Mouse (Mus musculus): Measurements from ENCODE around the gene Mmgt2. TPM values are rescaled to one million over a fixed set of nuclear protein-coding genes. Genes with fewer than 3 reads are reported as not detected.

Gene Mmgt2
- polyA plus RNA-seq, 1 experiment from 2014 or later = 36.8 TPM

- ATAC-seq (ENCODE audit: low FRiP score) = no peak
- 74% methylated on average over 4 of the region's 4 CpGs for WGBS
- H3K27me3 ChIP-seq = no peaks in the 10 kb centered on the region
Observed at GRCm38 (mm10) chr11:62699749-62700148, 51.3 kb downstream of the Mmgt2 start.

GRCm38 (mm10) chr11:62701218-62701617 lies 52.8 kb downstream of the Mmgt2 start:
- WGBS = 74% methylated on average over 1 of the region's 1 CpGs
- no peak overlapping the region for H3K4me2 ChIP-seq
- no peaks in the 10 kb centered on the region for H3K4me1 ChIP-seq
- H3K9ac ChIP-seq = no peak overlapping the region
- no peak overlapping the region for H3K4me3 ChIP-seq (replicated peaks)
- no peaks in the 10 kb centered on the region for H3K27me3 ChIP-seq
- ATAC-seq (ENCODE audit: low FRiP score) = no peak
- H3K9me3 ChIP-seq = no peaks in the 10 kb centered on the region
- no peak overlapping the region for H3K27ac ChIP-seq
- H3K36me3 ChIP-seq (replicated peaks) = no peaks in the 10 kb centered on the region

More at GRCm38 (mm10) chr11:62699749-62700148, 51.3 kb downstream of the Mmgt2 start:
- Histone ChIP-seq H3K9me3 (no peaks in the 10 kb centered on the region), H3K4me2 (no peak overlapping the region), H3K36me3 (replicated peaks) (no peaks in the 10 kb centered on the region), H3K9ac (no peak overlapping the region), H3K4me1 (no peaks in the 10 kb centered on the region), H3K4me3 (replicated peaks) (no peak overlapping the region), H3K27ac (no peak overlapping the region)

GRCm38 (mm10) chr11:62706141-62706540 lies 57.7 kb downstream of the Mmgt2 start:
- Histone ChIP-seq H3K4me3 (replicated peaks) (no peak overlapping the region), H3K9me3 (no peaks in the 10 kb centered on the region), H3K27ac (no peak overlapping the region), H3K27me3 (no peaks in the 10 kb centered on the region), H3K9ac (no peak overlapping the region), H3K36me3 (replicated peaks) (peaks cover 4% of the 10 kb centered on the region), H3K4me2 (no peak overlapping the region), H3K4me1 (no peaks in the 10 kb centered on the region)
- no peak for ATAC-seq (ENCODE audit: low FRiP score)
- 89% methylated on average over 2 of the region's 2 CpGs for WGBS

- Histone ChIP-seq H3K27me3 (no peaks in the 10 kb centered on the region), H3K27ac (no peak overlapping the region), H3K36me3 (replicated peaks) (peaks cover 13% of the 10 kb centered on the region), H3K9ac (no peak overlapping the region), H3K4me3 (replicated peaks) (no peak overlapping the region), H3K4me1 (no peaks in the 10 kb centered on the region), H3K4me2 (no peak overlapping the region), H3K9me3 (no peaks in the 10 kb centered on the region)
- 82% methylated on average over 7 of the region's 7 CpGs for WGBS
- no peak for ATAC-seq (ENCODE audit: low FRiP score)
Observed at GRCm38 (mm10) chr11:62708252-62708651, 59.8 kb downstream of the Mmgt2 start.

- no peak overlapping the region for H3K9ac ChIP-seq
- no peaks in the 10 kb centered on the region for H3K9me3 ChIP-seq
- no peaks in the 10 kb centered on the region for H3K27me3 ChIP-seq
- H3K4me1 ChIP-seq = no peaks in the 10 kb centered on the region
- no peak overlapping the region for H3K4me3 ChIP-seq (replicated peaks)
- ATAC-seq (ENCODE audit: low FRiP score) = no peak
- H3K4me2 ChIP-seq = no peak overlapping the region
- H3K27ac ChIP-seq = no peak overlapping the region
- H3K36me3 ChIP-seq (replicated peaks) = peaks cover 33% of the 10 kb centered on the region
- 90% methylated on average over 5 of the region's 5 CpGs for WGBS
Observed at GRCm38 (mm10) chr11:62710657-62711056, 62.2 kb downstream of the Mmgt2 start.

Other genes starting within 250 kb of the Mmgt2 start
- 10.2 and 10.8 TPM in 2 replicates for gene Pigl, start 190.2 kb upstream of the Mmgt2 start, polyA plus RNA-seq (2016; fragmentation: Nextera tagmentation; extraction: Ambion mirVana)
- 202 and 222 TPM in 2 replicates for gene Ncor1, start 190.1 kb upstream of the Mmgt2 start, polyA plus RNA-seq (2016; fragmentation: Nextera tagmentation; extraction: Ambion mirVana)
- gene Cenpv, start 109.4 kb upstream of the Mmgt2 start, polyA plus RNA-seq (2016; fragmentation: Nextera tagmentation; extraction: Ambion mirVana) = 85.7 and 90.0 TPM in 2 replicates
- gene Ubb, start 97.5 kb upstream of the Mmgt2 start, polyA plus RNA-seq (2016; fragmentation: Nextera tagmentation; extraction: Ambion mirVana) = 3,704 and 3,828 TPM in 2 replicates
- 6.4 and 7.3 TPM in 2 replicates for gene Trpv2, start 74.2 kb upstream of the Mmgt2 start, polyA plus RNA-seq (2016; fragmentation: Nextera tagmentation; extraction: Ambion mirVana)
- gene Lrrc75a, start 141 bp upstream of the Mmgt2 start, polyA plus RNA-seq (2016; fragmentation: Nextera tagmentation; extraction: Ambion mirVana) = 12.6 and 15.1 TPM in 2 replicates
- 20.5 and 21.1 TPM in 2 replicates for gene Zfp287, start 83.2 kb downstream of the Mmgt2 start, polyA plus RNA-seq (2016; fragmentation: Nextera tagmentation; extraction: Ambion mirVana)
- not detected in 2 replicates for gene Gm10428, start 104.4 kb downstream of the Mmgt2 start, polyA plus RNA-seq (2016; fragmentation: Nextera tagmentation; extraction: Ambion mirVana)
- gene Zfp286, start 140.8 kb downstream of the Mmgt2 start, polyA plus RNA-seq (2016; fragmentation: Nextera tagmentation; extraction: Ambion mirVana) = 31.9 and 33.6 TPM in 2 replicates
- gene Trim16, start 171.6 kb downstream of the Mmgt2 start, polyA plus RNA-seq (2016; fragmentation: Nextera tagmentation; extraction: Ambion mirVana) = 4.4 and 5.3 TPM in 2 replicates
- 0.24 and 0.62 TPM in 2 replicates for gene Fbxw10, start 198.4 kb downstream of the Mmgt2 start, polyA plus RNA-seq (2016; fragmentation: Nextera tagmentation; extraction: Ambion mirVana)
- 41.3 and 42.2 TPM in 2 replicates for gene Tvp23b, start 230.8 kb downstream of the Mmgt2 start, polyA plus RNA-seq (2016; fragmentation: Nextera tagmentation; extraction: Ambion mirVana)